Comparison of ENCODE assay signal across 14 mouse cellular contexts in the genomic region with DNA sequence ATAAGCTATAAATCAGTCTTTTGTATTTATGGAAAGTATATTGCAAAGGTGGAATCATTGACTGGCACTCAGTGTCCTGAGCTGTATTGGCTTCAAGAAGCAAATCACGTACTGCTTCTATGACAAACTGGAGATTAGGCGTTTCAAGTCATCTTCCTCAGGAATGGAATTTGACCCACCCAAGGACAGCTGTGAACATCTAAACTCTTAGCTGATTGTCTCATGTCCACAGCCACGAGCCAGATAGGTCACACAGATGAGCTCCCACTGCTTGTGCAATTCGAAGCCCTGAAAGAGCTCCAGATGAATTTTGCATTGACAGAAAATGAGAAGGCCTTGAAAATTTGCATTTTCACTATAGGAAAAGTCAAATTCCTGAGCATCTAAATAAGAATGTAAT.
"Had no signal": no experiment of that assay in that cellular context is flagged by ENCODE, and none has a peak within 500 bp of the region (broad histone marks: within the 10 kb centered on the region; RNA-seq: fewer than 3 reads in every experiment).

No protein-coding gene starts in this region.

- DNase-seq: kidney, postnatal 10 days; kidney, postnatal 4 days; liver; liver, embryonic 13.5 days; liver, postnatal 0 days; right cerebral cortex, adult 18-20 months; spleen, adult 18-20 months; thymus, adult 18-20 months; thymus, postnatal 14 days had no signal

- H3K4me3 ChIP-seq: layer of hippocampus, adult 2 months; limb, embryonic 12.5 days; liver, embryonic 13.5 days; lung, embryonic 15.5 days; midbrain, embryonic 13.5 days; neural tube, embryonic 15.5 days had no signal

- H3K4me1 ChIP-seq: limb, embryonic 12.5 days; liver, embryonic 13.5 days; lung, embryonic 15.5 days; midbrain, embryonic 13.5 days; neural tube, embryonic 15.5 days had no signal

- H3K9ac ChIP-seq: limb, embryonic 12.5 days; liver, embryonic 13.5 days; liver, postnatal 0 days; lung, embryonic 15.5 days; midbrain, embryonic 13.5 days; neural tube, embryonic 15.5 days had no signal

- H3K27ac ChIP-seq: layer of hippocampus, adult 2 months; limb, embryonic 12.5 days; liver, embryonic 13.5 days; lung, embryonic 15.5 days; midbrain, embryonic 13.5 days; neural tube, embryonic 15.5 days had no signal

- H3K9me3 ChIP-seq: limb, embryonic 12.5 days; liver, embryonic 13.5 days; lung, embryonic 15.5 days; midbrain, embryonic 13.5 days; neural tube, embryonic 15.5 days had no signal

- ATAC-seq: liver, postnatal 0 days; midbrain, embryonic 13.5 days had no signal

- H3K27me3 ChIP-seq: limb, embryonic 12.5 days; liver, embryonic 13.5 days; lung, embryonic 15.5 days; midbrain, embryonic 13.5 days; neural tube, embryonic 15.5 days had no signal

- H3K4me2 ChIP-seq: limb, embryonic 12.5 days; liver, embryonic 13.5 days; lung, embryonic 15.5 days; midbrain, embryonic 13.5 days; neural tube, embryonic 15.5 days had no signal
